Mouse (Mus musculus): Measurements from ENCODE around the gene Gm29776. TPM values are rescaled to one million over a fixed set of nuclear protein-coding genes. Genes with fewer than 3 reads are reported as not detected.

The Gm29776 gene
- polyA plus RNA-seq, 1 experiment from 2014 or later, result 0.03 TPM

GRCm38 (mm10) chr14:54709054-54709453, 10.4 kb upstream of the Gm29776 start:
- Histone ChIP-seq H3K36me3 (no peaks in the 10 kb centered on the region), H3K4me2 (no peak overlapping the region), H3K9ac (no peak overlapping the region), H3K9me3 (replicated peaks) (no peaks in the 10 kb centered on the region), H3K27me3 (peaks cover 71% of the 10 kb centered on the region), H3K27ac (no peak overlapping the region), H3K4me3 (replicated peaks) (no peak overlapping the region), H3K4me1 (replicated peaks) (peaks cover 45% of the 10 kb centered on the region)
- DNase-seq (no peak), ATAC-seq (ENCODE audit: low read depth) (no peak)
- 33% methylated on average over 9 of the region's 9 CpGs for WGBS (ENCODE audit: insufficient replicate concordance)

GRCm38 (mm10) chr14:54706589-54707320, 8.1 kb upstream of the Gm29776 start:
- Histone ChIP-seq H3K4me1 (replicated peaks) (peaks cover 33% of the 10 kb centered on the region), H3K27me3 (peaks cover 87% of the 10 kb centered on the region), H3K27ac (no peak overlapping the region), H3K4me2 (peak overlapping the region; percentile 48; the same call in 1 of the 2 replicates), H3K9ac (no peak overlapping the region; the same call in 1 of the 2 replicates), H3K9me3 (replicated peaks) (no peaks in the 10 kb centered on the region), H3K4me3 (replicated peaks) (no peak overlapping the region), H3K36me3 (no peaks in the 10 kb centered on the region)
- ATAC-seq (ENCODE audit: low read depth) (no peak), DNase-seq (peak; percentile 22)
- WGBS (ENCODE audit: insufficient replicate concordance), result 13% methylated on average over 17 of the region's 17 CpGs

GRCm38 (mm10) chr14:54705844-54706243, 7.2 kb upstream of the Gm29776 start:
- ATAC-seq (ENCODE audit: low read depth), result peak; percentile 92
- WGBS (ENCODE audit: insufficient replicate concordance), result 2% methylated on average over 5 of the region's 5 CpGs
- Histone ChIP-seq H3K36me3 (no peaks in the 10 kb centered on the region), H3K9me3 (replicated peaks) (no peaks in the 10 kb centered on the region), H3K27me3 (peaks cover 83% of the 10 kb centered on the region), H3K27ac (peak overlapping the region; percentile 53; the same call in 1 of the 2 replicates), H3K4me1 (replicated peaks) (peaks cover 33% of the 10 kb centered on the region), H3K9ac (no peak overlapping the region), H3K4me2 (peak overlapping the region; percentile 48), H3K4me3 (replicated peaks) (peak overlapping the region; percentile 18; the same call in 1 of the 2 replicates)
- peak; percentile 94 for DNase-seq

GRCm38 (mm10) chr14:54703207-54703606, 4.6 kb upstream of the Gm29776 start:
- H3K4me3 ChIP-seq (replicated peaks), result no peak overlapping the region
- no peaks in the 10 kb centered on the region for H3K9me3 ChIP-seq (replicated peaks)
- no peak overlapping the region for H3K9ac ChIP-seq
- WGBS (ENCODE audit: insufficient replicate concordance), result 40% methylated on average over 10 of the region's 10 CpGs
- no peak overlapping the region for H3K27ac ChIP-seq
- peaks cover 60% of the 10 kb centered on the region for H3K27me3 ChIP-seq
- H3K4me2 ChIP-seq, result no peak overlapping the region
- no peak for ATAC-seq (ENCODE audit: low read depth)
- DNase-seq, result no peak
- H3K4me1 ChIP-seq (replicated peaks), result peaks cover 29% of the 10 kb centered on the region
- no peaks in the 10 kb centered on the region for H3K36me3 ChIP-seq

GRCm38 (mm10) chr14:54701298-54701697, 2.7 kb upstream of the Gm29776 start:
- no peak overlapping the region for H3K4me2 ChIP-seq
- H3K27ac ChIP-seq, result no peak overlapping the region
- H3K27me3 ChIP-seq, result peaks cover 42% of the 10 kb centered on the region
- no peak overlapping the region for H3K9ac ChIP-seq
- no peaks in the 10 kb centered on the region for H3K9me3 ChIP-seq (replicated peaks)
- no peak overlapping the region for H3K4me3 ChIP-seq (replicated peaks)
- peaks cover 22% of the 10 kb centered on the region for H3K4me1 ChIP-seq (replicated peaks)
- H3K36me3 ChIP-seq, result no peaks in the 10 kb centered on the region
- DNase-seq (peak; percentile 70), ATAC-seq (ENCODE audit: low read depth) (no peak)
- 9% methylated on average over 6 of the region's 6 CpGs for WGBS (ENCODE audit: insufficient replicate concordance)

GRCm38 (mm10) chr14:54699586-54699985, 953 bp upstream of the Gm29776 start:
- WGBS (ENCODE audit: insufficient replicate concordance), result 55% methylated on average over 3 of the region's 3 CpGs
- ATAC-seq (ENCODE audit: low read depth) (no peak), DNase-seq (no peak)
- H3K4me3 ChIP-seq (replicated peaks), result no peak overlapping the region
- 0 out of 2 replicates have a peak, but pooled peaks cover 2% of the 10 kb centered on the region for H3K36me3 ChIP-seq
- H3K4me2 ChIP-seq, result no peak overlapping the region
- H3K9me3 ChIP-seq (replicated peaks), result no peaks in the 10 kb centered on the region
- no peak overlapping the region for H3K9ac ChIP-seq
- no peak overlapping the region for H3K27ac ChIP-seq
- peaks cover 10% of the 10 kb centered on the region for H3K4me1 ChIP-seq (replicated peaks)
- H3K27me3 ChIP-seq, result peaks cover 36% of the 10 kb centered on the region

- ATAC-seq (ENCODE audit: low read depth) (no peak), DNase-seq (no peak)
- no peaks in the 10 kb centered on the region for H3K9me3 ChIP-seq (replicated peaks)
These were observed 1.9 kb downstream of the Gm29776 start for GRCm38 (mm10) chr14:54696752-54697151.

GRCm38 (mm10) chr14:54695042-54695441, 3.6 kb downstream of the Gm29776 start:
- Histone ChIP-seq H3K27ac (no peak overlapping the region), H3K9ac (no peak overlapping the region), H3K9me3 (replicated peaks) (no peaks in the 10 kb centered on the region), H3K36me3 (peaks cover 22% of the 10 kb centered on the region), H3K4me3 (replicated peaks) (no peak overlapping the region), H3K4me2 (no peak overlapping the region), H3K4me1 (replicated peaks) (peaks cover 10% of the 10 kb centered on the region), H3K27me3 (peaks cover 5% of the 10 kb centered on the region; the same call in 1 of the 2 replicates)
- no peak for ATAC-seq (ENCODE audit: low read depth)
- WGBS (ENCODE audit: insufficient replicate concordance), result 61% methylated on average over 6 of the region's 6 CpGs
- no peak for DNase-seq

More at GRCm38 (mm10) chr14:54696752-54697151, 1.9 kb downstream of the Gm29776 start:
- H3K27me3 ChIP-seq, result peaks cover 8% of the 10 kb centered on the region; the same call in 1 of the 2 replicates
- H3K9ac ChIP-seq, result no peak overlapping the region
- no peak overlapping the region for H3K27ac ChIP-seq
- peaks cover 11% of the 10 kb centered on the region; the same call in 1 of the 2 replicates for H3K36me3 ChIP-seq
- WGBS (ENCODE audit: insufficient replicate concordance), result 75% methylated on average over 4 of the region's 4 CpGs
- H3K4me2 ChIP-seq, result no peak overlapping the region
- H3K4me1 ChIP-seq (replicated peaks), result peaks cover 10% of the 10 kb centered on the region
- H3K4me3 ChIP-seq (replicated peaks), result no peak overlapping the region

GRCm38 (mm10) chr14:54687251-54687650, 11.4 kb downstream of the Gm29776 start:
- WGBS (ENCODE audit: insufficient replicate concordance), result 2% methylated on average over 8 of the region's 8 CpGs
- Histone ChIP-seq H3K9ac (peak overlapping the region; percentile 91), H3K4me3 (replicated peaks) (peak overlapping the region; percentile 78), H3K4me1 (replicated peaks) (peaks cover 49% of the 10 kb centered on the region), H3K4me2 (peak overlapping the region; percentile 71), H3K27ac (peak overlapping the region; percentile 99), H3K9me3 (replicated peaks) (no peaks in the 10 kb centered on the region), H3K27me3 (no peaks in the 10 kb centered on the region), H3K36me3 (peaks cover 49% of the 10 kb centered on the region)
- DNase-seq (no peak), ATAC-seq (ENCODE audit: low read depth) (no peak)

- peak within 1 kb of the TSS; percentile 71 for H3K4me2 ChIP-seq
- under 1% methylated on average over 44 of the region's 44 CpGs for WGBS (ENCODE audit: insufficient replicate concordance)
- H3K27ac ChIP-seq, result peak within 1 kb of the TSS; percentile 99
- ATAC-seq (ENCODE audit: low read depth) (peak; percentile 89), DNase-seq (peak; percentile 99)
- peaks cover 55% of the 10 kb centered on the region for H3K4me1 ChIP-seq (replicated peaks)
- peak within 1 kb of the TSS; percentile 78 for H3K4me3 ChIP-seq (replicated peaks)
- no peaks in the 10 kb centered on the region for H3K27me3 ChIP-seq
- H3K9me3 ChIP-seq (replicated peaks), result no peaks in the 10 kb centered on the region
- peaks cover 55% of the 10 kb centered on the region for H3K36me3 ChIP-seq
- peak within 1 kb of the TSS; percentile 91 for H3K9ac ChIP-seq
These were observed 12.0 kb downstream of the Gm29776 start, which contains the start of gene Acin1 for GRCm38 (mm10) chr14:54686522-54687143. TSS of gene Acin1 (minus strand) at chr14:54686931.

- Histone ChIP-seq H3K27me3 (no peaks in the 10 kb centered on the region), H3K4me3 (replicated peaks) (peak within 1 kb of the TSS; percentile 78), H3K27ac (peak within 1 kb of the TSS; percentile 99), H3K9me3 (replicated peaks) (no peaks in the 10 kb centered on the region), H3K36me3 (peaks cover 58% of the 10 kb centered on the region), H3K9ac (peak within 1 kb of the TSS; percentile 91), H3K4me1 (replicated peaks) (peaks cover 55% of the 10 kb centered on the region), H3K4me2 (peak within 1 kb of the TSS; percentile 71)
- 0% methylated on average over 41 of the region's 41 CpGs for WGBS (ENCODE audit: insufficient replicate concordance)
- ATAC-seq (ENCODE audit: low read depth), result peak; percentile 85
- peak; percentile 89 for DNase-seq
These were observed 12.5 kb downstream of the Gm29776 start, which contains the start of gene 1700123O20Rik for GRCm38 (mm10) chr14:54686063-54686521. TSS of gene 1700123O20Rik (plus strand) at chr14:54686216.
